Mouse (Mus musculus) lung, embryonic 15.5 days (tissue): ENCODE results near the gene Gm6034. TPM values are rescaled to one million over a fixed set of nuclear protein-coding genes. Genes with fewer than 3 reads are reported as not detected.
"Not testable (repeated sequence)": the region's sequence is repeated elsewhere in the genome, so short reads cannot be mapped to it uniquely, and the experiment has no call there.

Experiments
- ATAC-seq: fragments of 200-750 bp; cut with Nextera tagmentation; 2 replicates; pipeline ENCODE4 v1.8.0; 2017; ENCODE audit warnings: moderate number of reproducible peaks, borderline replicate concordance; ENCODE audit not compliant: low FRiP score, low TSS enrichment; ENCODE audit errors: extremely low read depth
- H3K27ac ChIP-seq: fragments of 300-500 bp; sonication (generic); 2 replicates; pipeline ENCODE4 v1.5.1; 2015; ENCODE audit warnings: moderate library complexity, mild to moderate bottlenecking, inconsistent platforms
- H3K27me3 ChIP-seq: fragments of 300-500 bp; sonication (generic); 2 replicates; pipeline ENCODE4 v1.6.1; 2015; ENCODE audit warnings: inconsistent platforms
- H3K36me3 ChIP-seq: fragments of 300-500 bp; sonication (generic); 2 replicates; pipeline ENCODE4 v1.6.1; 2015; ENCODE audit warnings: inconsistent platforms
- H3K4me1 ChIP-seq: fragments of 300-500 bp; sonication (generic); 2 replicates; pipeline ENCODE4 v1.6.1; 2015; ENCODE audit warnings: inconsistent platforms
- H3K4me2 ChIP-seq: fragments of 300-500 bp; sonication (generic); 2 replicates; pipeline ENCODE4 v1.6.1; 2015; ENCODE audit warnings: inconsistent platforms, mild to moderate bottlenecking, moderate library complexity
- H3K4me3 ChIP-seq: fragments of 300-500 bp; sonication (generic); 2 replicates; pipeline ENCODE4 v1.5.1; 2015; ENCODE audit warnings: mild to moderate bottlenecking, inconsistent platforms
- H3K9ac ChIP-seq: fragments of 300-500 bp; sonication (generic); 2 replicates; pipeline ENCODE4 v1.6.1; 2015; ENCODE audit warnings: inconsistent platforms
- H3K9me3 ChIP-seq: fragments of 300-500 bp; sonication (generic); 2 replicates; pipeline ENCODE4 v1.6.1; 2016; ENCODE audit warnings: inconsistent platforms
- WGBS: fragments of 180-500 bp; shearing (Covaris S2); methylation state at CpG from one replicate; pipeline ENCODE4 v1.1.7; 2015; 5-methylcytosine and 5-hydroxymethylcytosine counted together
- polyA plus RNA-seq: library from polyadenylated mRNA; unstranded; fragments of >200 nt; fragmentation: Nextera tagmentation; extraction: Ambion mirVana; gene quantifications from 2 replicates; pipeline ENCODE4 v1.2.1, GENCODE M21; 2015

The Gm6034 gene
- polyA plus RNA-seq, 1 experiment from 2014 or later: not detected

DNA sequence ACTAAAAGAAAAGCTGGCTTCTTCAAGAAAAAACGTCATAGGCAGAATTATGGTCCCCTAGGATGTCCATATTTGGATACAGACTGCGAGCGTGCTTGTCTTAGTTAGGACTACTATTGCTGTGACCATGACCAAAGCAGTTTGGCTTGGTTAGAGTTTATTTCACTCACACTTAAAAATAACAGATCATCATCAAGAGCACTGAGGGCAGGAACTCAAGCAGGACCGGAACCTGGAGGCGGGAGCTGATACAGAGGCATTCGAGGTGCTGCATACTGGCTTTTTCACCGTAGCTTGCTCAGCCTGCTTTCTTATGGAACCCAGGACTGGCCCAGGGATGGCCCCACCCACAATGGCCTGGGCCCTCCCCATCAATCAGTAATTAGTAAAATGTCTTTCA is 39.4 kb upstream of the Gm6034 start:
- 91% methylated on average over 7 of the region's 7 CpGs for WGBS
- H3K27me3 ChIP-seq: no peaks in the 10 kb centered on the region
- no peaks in the 10 kb centered on the region for H3K4me1 ChIP-seq
- no peak for ATAC-seq
- no peak overlapping the region for H3K27ac ChIP-seq
- H3K9ac ChIP-seq: no peak overlapping the region
- no peaks in the 10 kb centered on the region for H3K36me3 ChIP-seq
- H3K4me3 ChIP-seq: no peak overlapping the region
- no peak overlapping the region for H3K4me2 ChIP-seq
- no peaks in the 10 kb centered on the region for H3K9me3 ChIP-seq

DNA sequence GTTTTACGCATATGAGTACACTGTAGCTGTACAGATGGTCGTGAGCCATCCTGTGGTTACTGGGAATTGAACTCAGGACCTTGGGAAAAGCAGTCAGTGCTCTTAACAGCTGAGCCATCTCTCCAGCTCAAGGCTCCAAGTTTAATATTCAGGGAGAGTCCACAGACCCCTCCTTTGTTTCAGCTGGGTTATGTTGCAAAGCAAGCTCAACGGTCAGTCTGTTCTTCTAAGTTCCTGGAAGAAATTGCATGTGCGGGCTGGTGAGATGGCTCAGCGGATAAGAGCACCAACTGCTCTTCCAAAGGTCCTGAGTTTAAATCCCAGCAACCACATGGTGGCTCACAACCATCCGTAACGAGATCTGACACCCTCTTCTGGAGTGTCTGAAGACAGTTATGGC is 38.4 kb upstream of the Gm6034 start:
- not testable (repeated sequence) for ATAC-seq, H3K27ac ChIP-seq, H3K9me3 ChIP-seq, H3K4me2 ChIP-seq, H3K36me3 ChIP-seq, H3K4me1 ChIP-seq, H3K27me3 ChIP-seq, H3K4me3 ChIP-seq, H3K9ac ChIP-seq
- 91% methylated on average over 7 of the region's 7 CpGs for WGBS

DNA sequence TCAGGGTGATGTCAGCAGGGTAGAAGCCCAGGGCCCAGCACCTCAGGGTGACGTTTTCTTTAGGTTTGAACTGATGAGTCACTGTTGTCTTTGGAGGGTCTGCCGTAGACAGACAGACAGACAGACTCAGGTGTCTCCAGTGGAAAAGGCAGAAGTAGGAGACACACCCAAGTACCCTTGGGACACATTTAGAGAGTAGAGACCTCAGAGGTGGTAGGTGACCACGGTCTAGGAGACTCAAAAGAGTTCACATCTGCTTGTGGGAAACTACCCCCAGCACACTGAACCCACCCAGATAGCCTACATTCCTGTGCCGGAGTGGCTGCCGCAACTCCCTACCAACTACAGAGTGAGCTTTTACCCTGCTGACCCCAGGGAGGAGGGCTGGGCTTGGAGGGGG is 27.8 kb upstream of the Gm6034 start:
- H3K9me3 ChIP-seq: no peaks in the 10 kb centered on the region
- ATAC-seq: no peak; the same call in 1 of the 2 replicates
- WGBS: 89% methylated on average over 5 of the region's 5 CpGs

DNA sequence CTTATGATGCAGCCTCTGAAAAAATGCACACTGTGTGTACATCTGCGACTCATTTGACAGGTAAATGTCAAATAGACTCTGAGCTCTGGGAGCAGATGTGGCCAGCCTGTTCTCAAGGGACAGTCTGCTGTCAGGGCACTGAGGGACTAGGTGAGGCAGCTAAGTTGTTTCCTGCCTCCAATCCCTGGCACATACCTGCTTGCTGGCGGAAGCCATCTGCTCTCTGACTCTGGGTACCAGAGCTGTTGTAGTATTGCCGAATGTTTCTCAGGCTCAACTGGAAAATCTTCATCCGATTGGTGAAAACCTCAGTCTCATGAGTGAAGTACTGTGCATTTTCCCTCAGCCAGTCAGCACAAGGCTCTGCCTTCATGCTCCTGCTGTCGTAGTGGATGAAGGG is 25.7 kb upstream of the Gm6034 start:
- H3K4me1 ChIP-seq: no peaks in the 10 kb centered on the region
- no peaks in the 10 kb centered on the region for H3K27me3 ChIP-seq
- peaks cover 6% of the 10 kb centered on the region for H3K36me3 ChIP-seq
- H3K9me3 ChIP-seq: no peaks in the 10 kb centered on the region; the same call in 1 of the 2 replicates
- no peak overlapping the region for H3K4me3 ChIP-seq
- WGBS: 84% methylated on average over 5 of the region's 5 CpGs
- no peak for ATAC-seq
- no peak overlapping the region for H3K4me2 ChIP-seq
- no peak overlapping the region for H3K27ac ChIP-seq
- no peak overlapping the region for H3K9ac ChIP-seq

More for the DNA sequence above, 27.8 kb upstream of the Gm6034 start:
- no peaks in the 10 kb centered on the region for H3K27me3 ChIP-seq
- H3K4me3 ChIP-seq: no peak overlapping the region
- no peaks in the 10 kb centered on the region for H3K4me1 ChIP-seq
- no peak overlapping the region for H3K9ac ChIP-seq
- H3K4me2 ChIP-seq: no peak overlapping the region
- H3K27ac ChIP-seq: no peak overlapping the region
- H3K36me3 ChIP-seq: peaks cover 6% of the 10 kb centered on the region

DNA sequence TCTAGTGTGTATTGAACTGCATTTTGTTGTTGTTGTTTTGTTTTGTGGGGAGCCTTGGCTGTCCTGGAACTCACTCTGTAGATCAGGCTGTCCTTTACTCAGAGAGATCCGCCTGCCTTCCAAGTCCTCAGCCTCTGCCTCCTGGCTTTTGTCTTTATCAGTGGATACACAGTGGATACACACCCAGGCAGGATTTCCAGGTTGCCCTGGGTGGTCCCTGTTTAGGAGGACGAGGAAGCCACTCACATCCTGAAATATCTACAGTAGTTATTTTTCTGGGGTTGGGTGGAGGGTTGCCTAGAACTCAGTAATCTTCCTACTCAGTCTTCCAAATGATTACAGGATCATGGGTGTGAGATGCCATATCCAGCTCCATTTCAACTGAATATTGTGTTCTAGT is 23.8 kb upstream of the Gm6034 start:
- H3K36me3 ChIP-seq: peaks cover 6% of the 10 kb centered on the region
- H3K4me3 ChIP-seq: no peak overlapping the region
- H3K9me3 ChIP-seq: no peaks in the 10 kb centered on the region; the same call in 1 of the 2 replicates
- peaks cover 13% of the 10 kb centered on the region for H3K4me1 ChIP-seq
- H3K9ac ChIP-seq: no peak overlapping the region
- no peaks in the 10 kb centered on the region for H3K27me3 ChIP-seq
- 57% methylated on average over 2 of the region's 2 CpGs for WGBS
- H3K4me2 ChIP-seq: no peak overlapping the region
- H3K27ac ChIP-seq: no peak overlapping the region
- no peak for ATAC-seq

DNA sequence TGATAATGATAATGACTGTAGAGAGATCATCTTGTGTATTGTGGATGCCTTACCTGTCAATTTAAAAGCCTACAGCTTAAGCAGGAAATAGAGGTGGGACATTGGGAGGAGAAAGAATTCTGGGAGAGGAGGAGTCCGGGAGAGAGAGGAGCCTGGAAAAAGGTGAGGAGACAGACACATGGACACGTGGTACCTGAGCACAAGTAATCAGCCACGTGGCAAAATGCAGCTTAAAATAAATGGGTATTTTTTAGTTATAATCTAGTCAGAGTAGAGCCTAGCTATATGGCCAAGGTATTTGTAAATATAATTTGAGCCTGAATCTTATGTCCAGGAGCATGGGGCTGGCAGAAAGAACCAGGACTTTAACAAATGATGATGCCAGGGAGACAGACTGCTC is 23.2 kb upstream of the Gm6034 start:
- no peak for ATAC-seq
- Histone ChIP-seq H3K4me3 (no peak overlapping the region), H3K4me1 (peaks cover 13% of the 10 kb centered on the region), H3K27ac (no peak overlapping the region), H3K4me2 (no peak overlapping the region), H3K9ac (no peak overlapping the region), H3K9me3 (no peaks in the 10 kb centered on the region; the same call in 1 of the 2 replicates), H3K36me3 (peaks cover 1% of the 10 kb centered on the region), H3K27me3 (no peaks in the 10 kb centered on the region)
- 63% methylated on average over 3 of the region's 3 CpGs for WGBS

DNA sequence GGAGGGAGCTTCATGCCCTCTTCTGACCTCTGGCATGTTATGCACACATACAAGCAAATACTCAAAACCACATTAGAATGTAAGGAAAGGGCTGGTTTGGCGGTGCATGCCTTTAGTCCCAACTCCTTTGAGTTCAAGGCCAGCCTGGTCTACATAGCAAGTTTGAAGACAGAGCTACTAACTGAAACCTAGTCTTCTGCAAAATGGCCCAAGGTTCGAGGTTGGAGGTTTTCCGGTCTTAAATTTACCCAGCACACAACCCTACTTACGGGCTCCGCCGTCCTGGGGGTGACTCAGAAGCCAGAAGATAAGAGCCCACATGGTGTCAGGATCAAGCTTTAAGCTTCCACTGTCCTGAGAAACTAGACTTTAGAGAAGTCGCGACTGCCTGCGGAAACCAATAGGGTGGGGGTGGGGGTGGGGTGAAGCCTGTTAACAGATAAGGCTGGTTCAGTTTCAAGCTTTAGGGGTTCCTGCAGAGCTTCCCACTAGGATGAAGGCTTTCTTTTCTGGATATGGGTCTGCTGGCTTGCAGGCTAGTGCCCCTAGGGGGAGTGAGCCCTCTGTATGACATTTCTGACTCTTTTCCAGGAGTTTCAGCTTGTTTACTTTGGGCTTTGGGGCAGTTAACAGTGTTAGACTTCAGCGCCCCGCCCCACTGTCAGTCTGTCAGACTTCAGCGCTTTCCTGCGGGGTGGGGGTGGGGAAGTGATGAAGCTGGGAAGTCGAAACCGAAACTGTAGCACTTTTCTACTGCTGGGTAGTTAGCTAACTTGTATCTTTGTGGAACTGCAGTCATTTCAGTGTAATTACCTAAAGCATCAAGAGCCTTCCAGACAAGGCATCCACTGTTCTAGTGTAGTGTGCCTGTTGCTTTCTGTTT is 22.3 kb upstream of the Gm6034 start, which contains the start of gene H2-T24:
Gene H2-T24, minus strand, starts transcription at position 370 of the 883 bp plus-strand sequence.
- Histone ChIP-seq H3K36me3 (no peaks in the 10 kb centered on the region), H3K27ac (peak within 1 kb of the TSS; percentile 12; the same call in 1 of the 2 replicates), H3K4me3 (peak within 1 kb of the TSS; percentile 8; the same call in 1 of the 2 replicates), H3K4me1 (peaks cover 13% of the 10 kb centered on the region), H3K4me2 (peak within 1 kb of the TSS; percentile 35), H3K9me3 (no peaks in the 10 kb centered on the region; the same call in 1 of the 2 replicates), H3K9ac (no peak within 1 kb of the TSS), H3K27me3 (no peaks in the 10 kb centered on the region)
- 24% methylated on average over 15 of the region's 15 CpGs for WGBS
- peak; percentile 63; the same call in 1 of the 2 replicates for ATAC-seq

DNA sequence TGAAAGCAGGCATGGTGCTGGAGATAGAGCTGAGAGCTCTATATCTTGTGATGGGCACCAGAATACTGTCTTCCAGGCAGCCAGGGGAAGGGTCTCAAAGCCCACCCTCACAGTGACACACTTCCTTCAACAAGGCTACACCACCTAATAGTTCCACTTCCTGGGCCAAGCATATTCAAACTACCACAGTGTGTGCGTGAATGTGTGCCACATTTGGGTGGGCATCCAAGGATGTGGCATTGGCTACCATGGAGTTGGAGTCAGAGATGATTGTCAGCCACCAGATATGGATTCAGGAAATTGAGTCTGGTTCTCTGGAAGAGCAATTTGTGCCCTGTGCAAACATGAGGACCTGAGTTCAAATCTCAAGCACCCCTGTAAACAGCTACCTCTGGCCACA is 21.5 kb upstream of the Gm6034 start:
- no peaks in the 10 kb centered on the region for H3K27me3 ChIP-seq
- peak overlapping the region; percentile 35; the same call in 1 of the 2 replicates for H3K4me2 ChIP-seq
- no peaks in the 10 kb centered on the region; the same call in 1 of the 2 replicates for H3K9me3 ChIP-seq
- WGBS: 93% methylated on average over 1 of the region's 1 CpGs
- peaks cover 13% of the 10 kb centered on the region for H3K4me1 ChIP-seq
- peak overlapping the region; percentile 12; the same call in 1 of the 2 replicates for H3K27ac ChIP-seq
- no peak for ATAC-seq
- no peaks in the 10 kb centered on the region for H3K36me3 ChIP-seq
- no peak overlapping the region for H3K4me3 ChIP-seq
- no peak overlapping the region for H3K9ac ChIP-seq

DNA sequence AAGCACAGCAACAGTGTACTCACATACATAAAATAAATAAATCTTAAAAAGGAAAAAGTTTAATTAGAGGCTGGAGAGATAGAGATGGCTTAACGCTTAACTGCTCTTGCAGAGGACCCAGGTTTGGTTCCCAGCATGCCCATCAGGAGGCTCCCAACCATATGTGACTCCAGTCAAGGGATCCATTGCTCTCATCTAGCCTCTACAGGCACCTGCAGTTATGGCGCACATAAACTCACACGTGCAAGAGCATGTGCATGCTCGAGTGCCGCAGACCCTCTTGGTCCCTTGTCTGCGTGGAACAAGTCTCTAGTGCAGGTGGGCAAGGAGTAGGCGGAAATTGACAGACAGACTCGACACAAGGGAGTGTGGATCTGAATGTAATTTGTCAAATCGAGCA is 20.7 kb upstream of the Gm6034 start:
- Histone ChIP-seq H3K27me3 (no peaks in the 10 kb centered on the region), H3K36me3 (no peaks in the 10 kb centered on the region), H3K4me1 (peaks cover 13% of the 10 kb centered on the region), H3K27ac (no peak overlapping the region), H3K4me2 (no peak overlapping the region), H3K9me3 (no peaks in the 10 kb centered on the region; the same call in 1 of the 2 replicates), H3K4me3 (no peak overlapping the region), H3K9ac (no peak overlapping the region)
- 94% methylated on average over 9 of the region's 9 CpGs for WGBS
- ATAC-seq: no peak

DNA sequence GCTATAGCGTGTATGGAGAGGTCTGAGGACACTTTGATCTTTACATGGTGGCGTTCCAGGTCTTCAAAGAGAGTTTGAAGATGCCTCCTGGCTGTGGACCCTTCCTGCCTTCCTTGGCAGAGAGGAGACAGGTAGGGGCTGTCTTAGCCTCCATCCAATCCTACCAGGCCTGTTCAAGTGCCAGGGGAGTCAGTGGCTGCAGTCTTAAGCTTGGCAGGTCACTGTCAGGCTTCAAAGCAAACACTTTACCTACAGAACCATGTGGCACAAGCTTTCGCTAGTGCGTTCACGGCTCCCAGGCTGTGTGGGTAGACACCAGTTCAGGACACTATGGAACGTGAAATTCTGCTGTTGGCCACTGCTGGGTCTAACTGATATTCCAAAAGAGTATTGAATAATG is 19.8 kb upstream of the Gm6034 start:
- no peak for ATAC-seq
- H3K4me3 ChIP-seq: no peak overlapping the region
- no peak overlapping the region for H3K9ac ChIP-seq
- no peaks in the 10 kb centered on the region for H3K36me3 ChIP-seq
- no peaks in the 10 kb centered on the region; the same call in 1 of the 2 replicates for H3K9me3 ChIP-seq
- peaks cover 13% of the 10 kb centered on the region for H3K4me1 ChIP-seq
- H3K4me2 ChIP-seq: no peak overlapping the region
- no peak overlapping the region for H3K27ac ChIP-seq
- WGBS: 81% methylated on average over 6 of the region's 6 CpGs
- no peaks in the 10 kb centered on the region for H3K27me3 ChIP-seq

DNA sequence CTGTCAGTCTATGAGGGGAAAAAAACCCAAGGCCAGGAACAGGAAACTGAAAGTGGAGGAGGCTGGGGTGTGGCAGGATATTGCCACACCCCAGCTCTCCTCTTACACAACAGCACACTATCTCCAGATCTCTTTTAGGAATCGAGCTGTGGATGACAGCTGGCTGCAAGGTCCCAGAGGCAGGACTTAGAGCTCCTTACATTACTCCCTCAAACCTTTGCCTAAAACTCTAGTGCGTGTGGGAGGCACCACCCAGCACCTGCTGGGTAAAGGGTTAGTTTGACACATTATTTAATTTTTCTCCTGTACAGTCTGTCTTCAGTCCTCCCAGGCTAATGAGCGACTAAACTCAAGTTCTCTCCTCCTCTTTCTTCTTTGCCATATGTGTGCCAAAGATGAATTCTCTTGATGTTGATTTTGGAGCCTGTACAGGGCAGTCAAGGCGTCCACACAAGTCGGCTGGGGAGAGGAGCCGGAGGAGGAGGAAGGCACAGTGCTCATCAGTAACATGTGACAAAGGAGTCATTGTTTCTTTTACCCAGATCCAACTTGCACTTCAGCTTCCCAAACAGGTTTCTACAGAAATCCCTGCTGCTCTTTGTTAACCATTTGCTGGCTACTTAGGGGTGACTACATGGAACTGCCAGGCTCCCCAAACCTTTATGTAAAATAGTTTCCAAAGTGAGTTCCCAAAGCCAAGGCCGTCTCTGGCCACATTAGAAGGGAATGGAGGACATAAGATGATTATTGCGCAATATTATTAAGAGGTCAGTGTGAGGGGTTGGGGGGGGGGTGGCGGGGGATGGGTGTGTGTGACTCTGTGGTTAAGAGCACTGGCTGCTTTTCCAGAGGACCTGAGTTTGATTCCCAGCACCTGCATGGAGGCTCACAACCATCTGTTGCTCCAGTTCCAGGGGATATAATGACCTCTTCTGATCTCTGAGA is 18.8 kb upstream of the Gm6034 start:
- ATAC-seq: no peak
- 42% methylated on average over 9 of the region's 9 CpGs for WGBS
- Histone ChIP-seq H3K27me3 (no peaks in the 10 kb centered on the region), H3K4me3 (no peak overlapping the region), H3K36me3 (no peaks in the 10 kb centered on the region), H3K9me3 (no peaks in the 10 kb centered on the region; the same call in 1 of the 2 replicates), H3K27ac (peak overlapping the region; percentile 48), H3K9ac (no peak overlapping the region), H3K4me2 (no peak overlapping the region), H3K4me1 (peaks cover 13% of the 10 kb centered on the region)
